Mouse (Mus musculus) lung, postnatal 0 days (tissue): ENCODE measurements at regions not wholly inside any gene's neighbourhood (a gene's known extent, or its start where the extent isn't known, plus 50 kb on each side); places are given as distances from the start of the nearest gene placed in this dataset.

ENCODE experiments used
- ATAC-seq: fragments of 200-750 bp; cut with Nextera tagmentation; 2 replicates; pipeline ENCODE4 v1.8.0; 2017; ENCODE audit warnings: moderate library complexity
- DNase-seq: peaks from one replicate; pipeline ENCODE4 v3.0.0-alpha.2; 2016; ENCODE audit warnings: low spot score
- H3K27ac ChIP-seq: fragments of 300-500 bp; sonication (generic); 2 replicates; pipeline ENCODE4 v1.5.1; 2014; ENCODE audit warnings: antibody characterized with exemption, mild to moderate bottlenecking, low read length, mixed read lengths
- H3K27me3 ChIP-seq: fragments of 300-500 bp; sonication (generic); replicated peaks from 2 replicates; pipeline ENCODE4 v1.6.1; 2014; ENCODE audit warnings: low read length, mixed read lengths; ENCODE audit not compliant: insufficient read depth
- H3K36me3 ChIP-seq: fragments of 300-500 bp; sonication (generic); 2 replicates; pipeline ENCODE4 v1.6.1; 2014; ENCODE audit warnings: low read length, mixed read lengths; ENCODE audit not compliant: insufficient read depth
- H3K4me1 ChIP-seq: fragments of 300-500 bp; sonication (generic); 2 replicates; pipeline ENCODE4 v1.6.1; 2014; ENCODE audit warnings: antibody characterized with exemption, low read depth, low read length, mixed read lengths; ENCODE audit not compliant: insufficient read depth
- H3K4me2 ChIP-seq: fragments of 300-500 bp; sonication (generic); replicated peaks from 2 replicates; pipeline ENCODE4 v1.6.1; 2014; ENCODE audit warnings: low read depth, mild to moderate bottlenecking, low read length, moderate library complexity, mixed read lengths
- H3K4me3 ChIP-seq: fragments of 300-500 bp; sonication (generic); 2 replicates; pipeline ENCODE4 v1.5.1; 2014; ENCODE audit warnings: low read depth, low read length
- H3K9ac ChIP-seq: fragments of 300-500 bp; sonication (generic); replicated peaks from 2 replicates; pipeline ENCODE4 v1.6.1; 2014; ENCODE audit warnings: low read depth, mild to moderate bottlenecking
- H3K9me3 ChIP-seq: fragments of 300-500 bp; sonication (generic); 2 replicates; pipeline ENCODE4 v1.6.1; 2016; ENCODE audit warnings: low read length, mixed read lengths
- CTCF ChIP-seq: IDR thresholded peaks from 2 replicates; pipeline ENCODE4 v1.5.1; 2016; ENCODE audit warnings: antibody characterized with exemption, mild to moderate bottlenecking
- EP300 ChIP-seq: IDR thresholded peaks from 2 replicates; pipeline ENCODE4 v1.6.1; 2016; ENCODE audit warnings: antibody characterized with exemption, mild to moderate bottlenecking, control low read depth
- WGBS: fragments of 180-500 bp; shearing (Covaris S2); extraction: QIAGEN DNeasy Blood & Tissue Kit; methylation state at CpG from one replicate; pipeline ENCODE4 v1.1.7; 2014; 5-methylcytosine and 5-hydroxymethylcytosine counted together

DNA sequence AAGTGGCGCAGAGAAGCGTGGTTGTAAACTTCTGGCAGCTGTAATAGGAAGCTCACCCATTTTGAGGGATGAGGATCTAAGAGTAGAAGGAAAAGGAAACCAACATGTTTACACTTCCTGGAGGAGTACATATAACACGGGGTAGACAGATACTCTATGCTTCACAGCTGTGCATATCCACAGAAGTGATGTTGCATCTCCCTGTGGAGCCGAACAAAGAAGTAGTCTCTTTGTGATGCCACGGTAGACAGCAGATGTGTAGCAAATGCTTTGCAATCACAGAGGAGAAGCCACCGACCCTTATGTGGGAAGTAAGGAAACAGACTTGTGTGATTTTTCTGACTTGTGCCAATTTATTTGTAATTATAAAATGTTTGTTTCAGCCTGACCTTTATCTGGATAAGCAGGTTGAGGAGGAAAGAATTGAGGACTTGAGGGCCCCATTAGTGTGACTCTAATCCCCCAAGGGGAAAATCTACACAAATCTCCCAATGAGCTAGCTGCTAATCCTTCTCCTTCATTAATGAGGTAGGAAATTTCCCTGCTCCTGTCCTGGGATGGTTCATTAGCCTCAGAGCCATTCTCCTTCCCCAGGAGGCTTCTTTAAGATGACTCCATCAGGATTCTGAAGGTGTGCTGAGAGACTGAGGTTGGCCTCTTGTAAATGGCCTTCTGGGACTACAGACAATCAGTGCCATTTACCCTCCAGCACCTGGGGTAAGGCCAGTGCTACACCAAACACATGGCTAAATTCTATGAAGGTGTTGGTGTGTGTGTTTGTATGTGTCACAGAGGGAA is 2119.9 kb upstream of the Lrrc6 start:
- Histone ChIP-seq H3K27ac (no peak overlapping the region), H3K36me3 (no peaks in the 10 kb centered on the region), H3K4me1 (no peaks in the 10 kb centered on the region), H3K4me3 (no peak overlapping the region), H3K9ac (no peak overlapping the region), H3K9me3 (no peaks in the 10 kb centered on the region), H3K4me2 (no peak overlapping the region), H3K27me3 (no peaks in the 10 kb centered on the region)
- WGBS = 62% methylated on average over 6 of the region's 6 CpGs
- TF ChIP-seq EP300 (no peak), CTCF (no peak)
- DNase-seq (no peak), ATAC-seq (no peak)

DNA sequence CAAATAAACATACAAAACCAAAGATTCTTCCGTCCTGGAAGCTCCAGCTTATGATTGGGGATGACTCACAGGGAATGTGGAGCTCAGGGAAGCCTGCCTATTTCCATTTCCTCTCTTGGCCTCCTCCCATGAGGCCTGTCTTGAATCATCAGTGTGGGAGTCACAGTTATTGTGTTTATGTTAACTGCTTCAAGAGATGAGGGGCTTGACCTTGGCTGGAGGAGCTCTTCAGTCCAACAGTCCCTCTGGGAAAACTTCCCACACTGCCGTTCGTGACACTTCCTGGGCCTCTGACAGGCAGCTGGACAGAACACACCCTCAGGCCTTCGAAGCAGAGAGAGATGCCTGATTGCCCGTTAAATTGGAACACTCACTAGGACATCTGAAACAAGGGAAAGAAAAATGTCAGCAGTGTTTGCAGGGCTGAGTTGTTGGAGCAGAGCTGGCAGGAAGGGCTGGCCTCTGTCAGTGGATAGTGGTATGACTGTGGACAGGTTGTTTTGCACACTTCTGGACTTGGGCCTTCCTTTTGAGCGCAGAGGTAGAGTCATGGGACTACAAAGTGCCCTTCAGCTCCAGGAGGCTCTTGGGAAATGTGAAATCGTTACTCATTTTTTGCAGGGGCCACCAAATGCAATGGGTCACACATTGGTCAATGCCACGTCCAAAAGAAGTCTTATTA is 2105.5 kb upstream of the Lrrc6 start:
- no peak overlapping the region for H3K4me3 ChIP-seq
- H3K4me2 ChIP-seq = no peak overlapping the region
- no peaks in the 10 kb centered on the region for H3K4me1 ChIP-seq
- ATAC-seq = peak; percentile 90
- no peaks in the 10 kb centered on the region for H3K27me3 ChIP-seq
- TF ChIP-seq CTCF (no peak), EP300 (0 out of 2 replicates have a peak, but pooled peaks have one; percentile 14)
- H3K9ac ChIP-seq = no peak overlapping the region
- peak; percentile 86 for DNase-seq
- no peaks in the 10 kb centered on the region for H3K36me3 ChIP-seq
- no peaks in the 10 kb centered on the region for H3K9me3 ChIP-seq
- 46% methylated on average over 8 of the region's 8 CpGs for WGBS
- no peak overlapping the region for H3K27ac ChIP-seq

GRCm38 (mm10) chr15:68605478-68605877 is 2104.8 kb upstream of the Lrrc6 start:
- Histone ChIP-seq H3K9me3 (no peaks in the 10 kb centered on the region), H3K9ac (no peak overlapping the region), H3K4me3 (no peak overlapping the region), H3K4me1 (no peaks in the 10 kb centered on the region), H3K27ac (no peak overlapping the region), H3K4me2 (no peak overlapping the region), H3K27me3 (no peaks in the 10 kb centered on the region), H3K36me3 (no peaks in the 10 kb centered on the region)
- no peak for TF ChIP-seq CTCF
- TF ChIP-seq EP300 = no peak
- DNase-seq (no peak), ATAC-seq (no peak)
- WGBS = 67% methylated on average over 2 of the region's 2 CpGs

- TF ChIP-seq CTCF = no peak
- no peak for TF ChIP-seq EP300
- no peak overlapping the region for H3K27ac ChIP-seq
- no peak overlapping the region for H3K4me3 ChIP-seq
- no peaks in the 10 kb centered on the region for H3K9me3 ChIP-seq
- H3K36me3 ChIP-seq = no peaks in the 10 kb centered on the region
- DNase-seq (no peak), ATAC-seq (no peak)
- no peak overlapping the region for H3K4me2 ChIP-seq
- H3K27me3 ChIP-seq = no peaks in the 10 kb centered on the region
- H3K4me1 ChIP-seq = no peaks in the 10 kb centered on the region
- no peak overlapping the region for H3K9ac ChIP-seq
- 70% methylated on average over 4 of the region's 4 CpGs for WGBS
These were observed 2081.5 kb upstream of the Lrrc6 start for GRCm38 (mm10) chr15:68582177-68582576.

GRCm38 (mm10) chr15:68579486-68579885 is 2078.8 kb upstream of the Lrrc6 start:
- no peak for TF ChIP-seq EP300
- no peak for TF ChIP-seq CTCF
- Histone ChIP-seq H3K9me3 (no peaks in the 10 kb centered on the region), H3K4me3 (no peak overlapping the region), H3K9ac (no peak overlapping the region), H3K4me2 (no peak overlapping the region), H3K27ac (no peak overlapping the region), H3K36me3 (no peaks in the 10 kb centered on the region), H3K4me1 (no peaks in the 10 kb centered on the region), H3K27me3 (no peaks in the 10 kb centered on the region)
- WGBS = 81% methylated on average over 2 of the region's 2 CpGs
- no peak for ATAC-seq
- no peak for DNase-seq

DNA sequence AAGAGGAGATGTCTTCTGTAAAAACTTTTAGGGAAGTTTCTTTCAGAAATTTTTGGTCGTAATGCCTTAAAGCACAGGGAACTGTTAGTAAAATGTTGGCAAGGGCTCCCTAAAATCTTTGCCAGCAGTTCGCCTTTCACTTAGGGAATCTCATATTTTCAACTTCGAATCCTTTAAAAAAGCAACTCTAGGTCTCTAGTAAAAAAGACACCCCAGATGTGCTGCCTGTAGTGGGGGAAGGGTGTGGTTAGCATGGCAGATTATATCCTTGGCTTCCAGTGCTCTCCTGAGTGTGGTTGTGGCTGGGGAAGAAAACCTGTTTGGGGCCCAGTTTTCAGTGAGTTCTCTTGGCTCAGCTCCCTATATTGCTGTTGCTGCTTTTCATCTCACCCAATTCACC is 2059.9 kb upstream of the Lrrc6 start:
- no peak overlapping the region for H3K4me2 ChIP-seq
- H3K9me3 ChIP-seq = no peaks in the 10 kb centered on the region
- no peak for ATAC-seq
- H3K4me1 ChIP-seq = no peaks in the 10 kb centered on the region
- H3K9ac ChIP-seq = no peak overlapping the region
- H3K36me3 ChIP-seq = no peaks in the 10 kb centered on the region
- TF ChIP-seq CTCF (no peak), EP300 (no peak)
- DNase-seq = no peak
- no peak overlapping the region for H3K4me3 ChIP-seq
- WGBS = 57% methylated on average over 3 of the region's 3 CpGs
- no peak overlapping the region for H3K27ac ChIP-seq
- H3K27me3 ChIP-seq = no peaks in the 10 kb centered on the region
